Mouse (Mus musculus) ES-Bruce4 (cell line): ENCODE measurements around the gene Il27ra.

Experiments used
- CTCF ChIP-seq: IDR thresholded peaks from one replicate; pipeline ENCODE4 v1.8.1; 2011; ENCODE audit warnings: low read depth, low read length
- EP300 ChIP-seq: IDR thresholded peaks from 2 replicates; pipeline ENCODE4 v1.6.1; 2011; ENCODE audit warnings: low read depth, low read length; ENCODE audit not compliant: insufficient read depth
- POLR2A ChIP-seq: IDR thresholded peaks from one replicate; pipeline ENCODE4 v1.8.1; 2011; ENCODE audit warnings: low read length; ENCODE audit not compliant: insufficient read depth

- TF ChIP-seq CTCF (no peak), POLR2A (no peak), EP300 (no peak)
These were observed 34.0 kb upstream of the Il27ra start for GRCm38 (mm10) chr8:84076412-84076811.
